Mouse (Mus musculus) embryonic fibroblast, embryonic 13.5 days (primary cell): Measurements from ENCODE around the gene Pla2r1.

Experiments used
- CTCF ChIP-seq: IDR thresholded peaks from 2 replicates; pipeline ENCODE4 v1.5.1; 2011; ENCODE audit warnings: mild to moderate bottlenecking, control low read depth, low read length, moderate library complexity, borderline replicate concordance; ENCODE audit not compliant: insufficient read depth
- POLR2A ChIP-seq: IDR thresholded peaks from 2 replicates; pipeline ENCODE4 v1.6.1; 2011; ENCODE audit warnings: low read depth, mild to moderate bottlenecking, control low read depth, low read length, moderate library complexity

GRCm38 (mm10) chr2:60452376-60452775, 100.7 kb downstream of the Pla2r1 start:
- TF ChIP-seq CTCF (no peak), POLR2A (no peak)
